Mouse (Mus musculus) hindbrain, embryonic 16.5 days (tissue): ENCODE measurements around the gene Myh6. TPM values are rescaled to one million over a fixed set of nuclear protein-coding genes. Genes with fewer than 3 reads are reported as not detected.

Source experiments
- ATAC-seq: fragments of 200-750 bp; cut with Nextera tagmentation; 2 replicates; pipeline ENCODE4 v1.8.0; 2017; ENCODE audit warnings: moderate TSS enrichment, moderate library complexity
- H3K27ac ChIP-seq: fragments of 300-500 bp; sonication (generic); 2 replicates; pipeline ENCODE4 v1.5.1; 2014; ENCODE audit warnings: low read depth, mild to moderate bottlenecking, control low read depth, low read length, moderate library complexity
- H3K27me3 ChIP-seq: fragments of 300-500 bp; sonication (generic); replicated peaks from 2 replicates; pipeline ENCODE4 v1.6.1; 2014; ENCODE audit warnings: low read length; ENCODE audit not compliant: control insufficient read depth, insufficient read depth
- H3K36me3 ChIP-seq: fragments of 300-500 bp; sonication (generic); 2 replicates; pipeline ENCODE4 v1.6.1; 2014; ENCODE audit warnings: mild to moderate bottlenecking, low read length, moderate library complexity, mixed read lengths; ENCODE audit not compliant: control insufficient read depth, insufficient read depth
- H3K4me1 ChIP-seq: fragments of 300-500 bp; sonication (generic); 2 replicates; pipeline ENCODE4 v1.6.1; 2014; ENCODE audit warnings: low read depth, low read length; ENCODE audit not compliant: control insufficient read depth, insufficient read depth
- H3K4me2 ChIP-seq: fragments of 300-500 bp; sonication (generic); 2 replicates; pipeline ENCODE4 v1.6.1; 2014; ENCODE audit warnings: mild to moderate bottlenecking, low read length, control low read depth, moderate library complexity
- H3K4me3 ChIP-seq: fragments of 300-500 bp; sonication (generic); 2 replicates; pipeline ENCODE4 v1.5.1; 2014; ENCODE audit warnings: mild to moderate bottlenecking, low read length, control low read depth, moderate library complexity
- H3K9ac ChIP-seq: fragments of 300-500 bp; sonication (generic); 2 replicates; pipeline ENCODE4 v1.6.1; 2014; ENCODE audit warnings: low read depth, mild to moderate bottlenecking, control low read depth, low read length, moderate library complexity
- H3K9me3 ChIP-seq: fragments of 300-500 bp; sonication (generic); 2 replicates; pipeline ENCODE4 v1.6.1; 2014; ENCODE audit warnings: mild to moderate bottlenecking, low read length, moderate library complexity; ENCODE audit not compliant: control insufficient read depth
- WGBS: fragments of 180-500 bp; shearing (Covaris S2); extraction: QIAGEN DNeasy Blood & Tissue Kit; methylation state at CpG from one replicate; pipeline ENCODE4 v1.1.7; 2014; 5-methylcytosine and 5-hydroxymethylcytosine counted together
- polyA plus RNA-seq: library from polyadenylated mRNA; unstranded; fragments of >200 nt; fragmentation: Nextera tagmentation; extraction: Ambion mirVana; gene quantifications from 2 replicates; pipeline ENCODE4 v1.2.1, GENCODE M21; 2015

The Myh6 gene
- polyA plus RNA-seq, 1 experiment from 2014 or later, result 1.8 TPM

GRCm38 (mm10) chr14:54924641-54925348, 41.9 kb downstream of the Myh6 start:
- Histone ChIP-seq H3K4me1 (peaks cover 14% of the 10 kb centered on the region), H3K4me3 (peak overlapping the region; percentile 48), H3K27ac (peak overlapping the region; percentile 92), H3K36me3 (peaks cover 7% of the 10 kb centered on the region), H3K27me3 (no peaks in the 10 kb centered on the region), H3K9ac (peak overlapping the region; percentile 78), H3K9me3 (peaks cover 13% of the 10 kb centered on the region), H3K4me2 (peak overlapping the region; percentile 96)
- 19% methylated on average over 7 of the region's 7 CpGs for WGBS
- ATAC-seq, result peak; percentile 53

- WGBS, result 91% methylated on average over 16 of the region's 16 CpGs
- Histone ChIP-seq H3K9ac (no peak overlapping the region), H3K9me3 (peaks cover 13% of the 10 kb centered on the region), H3K27ac (no peak overlapping the region), H3K4me1 (no peaks in the 10 kb centered on the region; the same call in none of the 2 replicates), H3K4me3 (no peak overlapping the region), H3K27me3 (no peaks in the 10 kb centered on the region), H3K36me3 (peaks cover 13% of the 10 kb centered on the region), H3K4me2 (no peak overlapping the region)
- no peak for ATAC-seq
Measured at GRCm38 (mm10) chr14:54920076-54920685, 46.5 kb downstream of the Myh6 start.

- Histone ChIP-seq H3K9me3 (no peaks in the 10 kb centered on the region), H3K4me2 (peak overlapping the region; percentile 88), H3K27ac (peak overlapping the region; percentile 95), H3K9ac (peak overlapping the region; percentile 99), H3K36me3 (peaks cover 22% of the 10 kb centered on the region), H3K4me1 (peaks cover 25% of the 10 kb centered on the region), H3K4me3 (peak overlapping the region; percentile 94), H3K27me3 (no peaks in the 10 kb centered on the region)
- peak; percentile 45 for ATAC-seq
- WGBS, result 13% methylated on average over 10 of the region's 10 CpGs
Measured at GRCm38 (mm10) chr14:54913343-54913742, 53.4 kb downstream of the Myh6 start.

- H3K9ac ChIP-seq, result peak within 1 kb of the TSS; percentile 99
- H3K4me2 ChIP-seq, result peak within 1 kb of the TSS; percentile 88
- H3K27ac ChIP-seq, result peak within 1 kb of the TSS; percentile 95
- no peaks in the 10 kb centered on the region for H3K9me3 ChIP-seq
- H3K36me3 ChIP-seq, result peaks cover 26% of the 10 kb centered on the region
- peak; percentile 97 for ATAC-seq
- H3K27me3 ChIP-seq, result no peaks in the 10 kb centered on the region
- 0% methylated on average over 28 of the region's 28 CpGs for WGBS
- peaks cover 25% of the 10 kb centered on the region for H3K4me1 ChIP-seq
- H3K4me3 ChIP-seq, result peak within 1 kb of the TSS; percentile 94
Measured at GRCm38 (mm10) chr14:54912886-54913285, 53.8 kb downstream of the Myh6 start, which contains the start of gene Slc22a17. Slc22a17 (minus strand) TSS chr14:54913132.

- H3K36me3 ChIP-seq, result peaks cover 33% of the 10 kb centered on the region
- H3K27me3 ChIP-seq, result no peaks in the 10 kb centered on the region
- H3K9ac ChIP-seq, result peak overlapping the region; percentile 99
- ATAC-seq, result peak; percentile 60
- no peaks in the 10 kb centered on the region for H3K9me3 ChIP-seq
- peak overlapping the region; percentile 95 for H3K27ac ChIP-seq
- H3K4me2 ChIP-seq, result peak overlapping the region; percentile 88
- peak overlapping the region; percentile 94 for H3K4me3 ChIP-seq
- WGBS, result 4% methylated on average over 58 of the region's 69 CpGs
- peaks cover 25% of the 10 kb centered on the region for H3K4me1 ChIP-seq
Measured at GRCm38 (mm10) chr14:54912109-54912850, 54.4 kb downstream of the Myh6 start.

GRCm38 (mm10) chr14:54908682-54909081, 58.0 kb downstream of the Myh6 start:
- H3K4me1 ChIP-seq, result peaks cover 25% of the 10 kb centered on the region
- no peak for ATAC-seq
- H3K36me3 ChIP-seq, result peaks cover 41% of the 10 kb centered on the region
- H3K9me3 ChIP-seq, result no peaks in the 10 kb centered on the region
- no peak overlapping the region for H3K4me3 ChIP-seq
- H3K9ac ChIP-seq, result no peak overlapping the region
- H3K27me3 ChIP-seq, result no peaks in the 10 kb centered on the region
- H3K4me2 ChIP-seq, result no peak overlapping the region
- WGBS, result 92% methylated on average over 7 of the region's 7 CpGs
- H3K27ac ChIP-seq, result no peak overlapping the region

GRCm38 (mm10) chr14:54903641-54904040, 63.1 kb downstream of the Myh6 start:
- Histone ChIP-seq H3K9ac (no peak overlapping the region), H3K4me2 (no peak overlapping the region), H3K27me3 (no peaks in the 10 kb centered on the region), H3K27ac (no peak overlapping the region), H3K36me3 (peaks cover 31% of the 10 kb centered on the region), H3K4me3 (no peak overlapping the region), H3K4me1 (no peaks in the 10 kb centered on the region; the same call in 1 of the 2 replicates), H3K9me3 (no peaks in the 10 kb centered on the region)
- ATAC-seq, result no peak
- 93% methylated on average over 4 of the region's 4 CpGs for WGBS

- no peak overlapping the region for H3K4me2 ChIP-seq
- ATAC-seq, result peak; percentile 67
Measured at GRCm38 (mm10) chr14:54900383-54900782, 66.3 kb downstream of the Myh6 start.

GRCm38 (mm10) chr14:54897445-54897844, 69.3 kb downstream of the Myh6 start:
- H3K9me3 ChIP-seq, result no peaks in the 10 kb centered on the region
- no peak overlapping the region for H3K4me3 ChIP-seq
- no peak overlapping the region for H3K4me2 ChIP-seq
- H3K27ac ChIP-seq, result no peak overlapping the region
- H3K4me1 ChIP-seq, result peaks cover 11% of the 10 kb centered on the region
- H3K9ac ChIP-seq, result no peak overlapping the region
- peaks cover 19% of the 10 kb centered on the region for H3K36me3 ChIP-seq
- no peak for ATAC-seq
- no peaks in the 10 kb centered on the region for H3K27me3 ChIP-seq
- 72% methylated on average over 2 of the region's 2 CpGs for WGBS

More at GRCm38 (mm10) chr14:54900383-54900782, 66.3 kb downstream of the Myh6 start:
- no peak overlapping the region for H3K27ac ChIP-seq
- H3K36me3 ChIP-seq, result peaks cover 22% of the 10 kb centered on the region
- H3K27me3 ChIP-seq, result no peaks in the 10 kb centered on the region
- no peak overlapping the region for H3K9ac ChIP-seq
- H3K9me3 ChIP-seq, result no peaks in the 10 kb centered on the region
- H3K4me1 ChIP-seq, result peaks cover 8% of the 10 kb centered on the region
- whole genome bisulfite sequencing, result 0% methylated on average over 3 of the region's 3 CpGs
- no peak overlapping the region for H3K4me3 ChIP-seq
